Mouse (Mus musculus) ES-CJ7 (cell line): ENCODE measurements around the gene Olfr1136.

Experiments used
- DNase-seq: peaks from one replicate; pipeline ENCODE4 v3.0.0; 2011; ENCODE audit warnings: low read depth, low spot score

Olfr1136 gene

GRCm38 (mm10) chr2:87693847-87694246 is at the start of gene Olfr1136:
TSS of gene Olfr1136 (minus strand) at chr2:87693947.
- DNase-seq: no peak

GRCm38 (mm10) chr2:87743452-87743851 is 49.7 kb upstream of the Olfr1136 start, which contains the start of gene Olfr1140:
TSS of gene Olfr1140 (plus strand) at chr2:87743752.
- DNase-seq: no peak

GRCm38 (mm10) chr2:87739878-87740277 is 46.1 kb upstream of the Olfr1136 start, which contains the start of gene Olfr1138:
TSS of gene Olfr1138 (minus strand) at chr2:87739978.
- no peak for DNase-seq

GRCm38 (mm10) chr2:87713079-87713478 is 19.3 kb upstream of the Olfr1136 start, which contains the start of gene Olfr1137:
TSS of gene Olfr1137 (minus strand) at chr2:87713179.
- DNase-seq: no peak

GRCm38 (mm10) chr2:87673564-87673963 is 20.2 kb downstream of the Olfr1136 start, which contains the start of gene Olfr1135:
TSS of gene Olfr1135 (minus strand) at chr2:87673664.
- no peak for DNase-seq

- no peak for DNase-seq
These were observed 35.4 kb downstream of the Olfr1136 start, which contains the start of gene Olfr1134 for GRCm38 (mm10) chr2:87658360-87658759. TSS of gene Olfr1134 (minus strand) at chr2:87658460.

- no peak for DNase-seq
These were observed 46.5 kb downstream of the Olfr1136 start, which contains the start of gene Olfr1133 for GRCm38 (mm10) chr2:87647274-87647673. TSS of gene Olfr1133 (minus strand) at chr2:87647374.
